Mouse (Mus musculus) bone marrow, adult 2 months (tissue): ENCODE data around the gene Scd4. TPM values are rescaled to one million over a fixed set of nuclear protein-coding genes. Genes with fewer than 3 reads are reported as not detected.
A peak's percentile ranks its signal among the peaks of the same experiment; 100 is the strongest.

Experiments
- H3K27ac ChIP-seq: fragments of 200-500 bp; 2 replicates; pipeline ENCODE4 v1.5.1; 2012; ENCODE audit warnings: low read depth, mild to moderate bottlenecking, control low read depth, inconsistent platforms, low read length; ENCODE audit not compliant: control insufficient read depth, poor library complexity, insufficient read depth
- H3K4me1 ChIP-seq: fragments of 200-500 bp; 2 replicates; pipeline ENCODE4 v1.6.1; 2011; ENCODE audit warnings: low read length; ENCODE audit not compliant: control insufficient read depth, insufficient read depth
- H3K4me3 ChIP-seq: fragments of 200-500 bp; replicated peaks from 2 replicates; pipeline ENCODE3; 2011; ENCODE audit warnings: mild to moderate bottlenecking, low read depth, low read length, control low read depth; ENCODE audit not compliant: control insufficient read depth
- CTCF ChIP-seq: fragments of 200-500 bp; IDR thresholded peaks from 2 replicates; pipeline ENCODE4 v1.5.1; 2011; ENCODE audit warnings: low read length, control low read depth; ENCODE audit not compliant: control insufficient read depth, insufficient read depth
- POLR2A ChIP-seq: fragments of 200-500 bp; IDR thresholded peaks from 2 replicates; pipeline ENCODE4 v1.6.1; 2011; ENCODE audit warnings: low read depth, mild to moderate bottlenecking, control low read depth, low read length, borderline replicate concordance; ENCODE audit not compliant: control insufficient read depth
- WGBS: fragments of 180-500 bp; shearing (Covaris S2); methylation state at CpG from one replicate; pipeline ENCODE4 v1.1.7; 2018; 5-methylcytosine and 5-hydroxymethylcytosine counted together
- polyA plus RNA-seq: library from polyadenylated mRNA; stranded (reverse); fragments of >200 nt; gene quantifications from 2 replicates; pipeline ENCODE4 v1.2.4, GENCODE M21; 2011; ENCODE audit warnings: low replicate concordance; ENCODE audit not compliant: missing spikeins, insufficient read depth, insufficient read length

The Scd4 gene
- polyA plus RNA-seq, result not detected in 2 replicates

- Histone ChIP-seq H3K4me1 (no peaks in the 10 kb centered on the region), H3K27ac (no peak within 1 kb of the TSS), H3K4me3 (no peak within 1 kb of the TSS)
- no peak for TF ChIP-seq POLR2A
- 77% methylated on average over 10 of the region's 10 CpGs for WGBS
Observed at GRCm38 (mm10) chr19:44332833-44333623, at the start of gene Scd4. Gene Scd4, plus strand, starts transcription at chr19:44333092.

GRCm38 (mm10) chr19:44283157-44284024 lies 49.5 kb upstream of the Scd4 start:
- 44% methylated on average over 15 of the region's 15 CpGs for WGBS
- Histone ChIP-seq H3K4me1 (peaks cover 10% of the 10 kb centered on the region), H3K4me3 (no peak overlapping the region), H3K27ac (peak overlapping the region; percentile 76)
- TF ChIP-seq POLR2A (no peak), CTCF (no peak)

DNA sequence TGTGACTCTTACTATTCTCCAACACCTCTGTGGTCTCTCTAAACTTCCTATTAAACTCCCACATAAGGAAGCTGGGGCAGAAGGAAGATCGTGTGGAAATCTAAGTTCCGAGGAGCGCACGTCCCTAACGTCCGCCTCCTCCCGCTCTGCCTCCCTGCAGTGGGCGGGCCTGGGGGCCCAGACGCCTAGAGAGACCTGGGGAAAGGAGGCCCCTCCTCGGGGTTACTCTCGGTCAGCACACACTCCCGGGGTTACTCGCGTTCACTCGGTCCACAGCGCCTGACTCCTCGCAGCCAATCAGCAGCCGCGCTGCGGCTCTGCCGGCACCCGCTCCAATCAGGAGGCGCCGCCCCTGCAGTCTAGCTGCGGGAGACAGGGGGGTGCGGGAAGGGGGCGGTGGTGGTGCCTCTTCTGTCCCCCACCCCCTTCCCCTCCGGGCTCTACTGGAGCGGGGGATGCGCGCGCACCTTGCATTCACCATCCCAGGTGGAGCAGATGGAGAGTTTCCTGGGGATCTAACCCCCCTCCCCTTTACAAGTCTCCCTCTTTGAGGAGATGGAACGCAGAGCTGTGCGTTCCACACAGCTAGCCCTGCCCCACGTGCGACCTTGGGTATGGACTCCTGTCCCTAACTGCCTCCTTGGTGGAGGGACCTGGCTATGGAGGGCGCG lies 48.7 kb upstream of the Scd4 start:
- under 1% methylated on average over 38 of the region's 38 CpGs for WGBS
- Histone ChIP-seq H3K4me3 (peak overlapping the region; percentile 68), H3K4me1 (peaks cover 10% of the 10 kb centered on the region), H3K27ac (peak overlapping the region; percentile 76)
- TF ChIP-seq POLR2A (peak; percentile 49; the same call in 1 of the 2 replicates), CTCF (no peak)

GRCm38 (mm10) chr19:44284723-44285122 lies 48.2 kb upstream of the Scd4 start:
- peak overlapping the region; percentile 68 for H3K4me3 ChIP-seq
- 7% methylated on average over 11 of the region's 11 CpGs for WGBS
- TF ChIP-seq CTCF, result no peak
- TF ChIP-seq POLR2A, result no peak
- peaks cover 10% of the 10 kb centered on the region for H3K4me1 ChIP-seq
- H3K27ac ChIP-seq, result peak overlapping the region; percentile 76

- Histone ChIP-seq H3K27ac (no peak overlapping the region), H3K4me3 (no peak overlapping the region), H3K4me1 (peaks cover 10% of the 10 kb centered on the region)
- 77% methylated on average over 8 of the region's 8 CpGs for WGBS
- no peak for TF ChIP-seq CTCF
- no peak for TF ChIP-seq POLR2A
Observed at GRCm38 (mm10) chr19:44285554-44285953, 47.3 kb upstream of the Scd4 start.

GRCm38 (mm10) chr19:44286109-44286508 lies 46.8 kb upstream of the Scd4 start:
- Histone ChIP-seq H3K27ac (no peak overlapping the region), H3K4me3 (no peak overlapping the region), H3K4me1 (peaks cover 9% of the 10 kb centered on the region)
- 63% methylated on average over 2 of the region's 2 CpGs for WGBS
- TF ChIP-seq POLR2A (no peak), CTCF (no peak)

DNA sequence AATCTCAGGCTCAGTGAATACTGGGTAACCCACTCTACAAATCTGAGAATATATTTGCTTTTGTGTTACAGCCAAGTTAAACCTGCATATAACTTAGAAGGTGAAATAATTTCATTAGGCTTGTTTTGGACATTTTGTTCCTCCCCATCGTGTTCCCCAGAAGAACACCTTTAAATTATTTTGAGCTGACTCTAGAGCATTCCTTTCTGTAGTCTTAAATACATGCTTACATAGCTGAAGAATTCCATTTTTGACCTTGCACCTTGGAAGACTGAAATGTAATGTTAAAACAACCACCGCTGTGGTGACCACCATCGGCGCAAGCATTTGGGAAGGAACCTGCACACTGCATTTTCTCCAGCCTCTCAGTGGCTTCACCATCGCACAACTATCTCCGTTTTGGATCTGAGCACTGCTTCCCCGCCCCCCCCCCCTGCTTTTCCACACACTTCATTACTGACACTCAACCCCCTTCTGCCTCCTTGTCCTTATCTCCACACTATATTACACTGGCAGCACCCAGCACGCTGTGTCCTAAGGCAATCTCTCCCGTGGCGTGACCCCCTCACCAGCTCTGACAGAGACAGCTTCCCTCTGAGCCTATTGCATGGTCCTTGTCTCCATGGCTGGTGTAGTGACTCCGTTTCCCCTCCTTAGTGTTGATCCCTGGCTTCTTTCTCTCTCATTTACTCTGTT lies 45.3 kb upstream of the Scd4 start:
- WGBS, result 72% methylated on average over 11 of the region's 11 CpGs
- TF ChIP-seq CTCF (no peak), POLR2A (no peak)
- Histone ChIP-seq H3K4me1 (peaks cover 5% of the 10 kb centered on the region), H3K4me3 (no peak overlapping the region), H3K27ac (no peak overlapping the region)

- 93% methylated on average over 2 of the region's 2 CpGs for WGBS
- TF ChIP-seq POLR2A (no peak), CTCF (no peak)
- Histone ChIP-seq H3K27ac (no peak overlapping the region), H3K4me1 (peaks cover 2% of the 10 kb centered on the region; the same call in 1 of the 2 replicates), H3K4me3 (no peak overlapping the region)
Observed at GRCm38 (mm10) chr19:44292083-44292482, 40.8 kb upstream of the Scd4 start.
